Mouse (Mus musculus) mouse trophoblast stem cell (cell line): ENCODE results near the gene Runx1.

Source experiments
- in situ Hi-C, 2 experiments: fragments of 300-500 bp; cut with MseI, MboI; formaldehyde crosslinking; loops; 2 replicates in 1 of 2; 3 replicates in 1 of 2; pipeline ENCODE4 v1.15.1; 2025

Gene Runx1

DNA sequence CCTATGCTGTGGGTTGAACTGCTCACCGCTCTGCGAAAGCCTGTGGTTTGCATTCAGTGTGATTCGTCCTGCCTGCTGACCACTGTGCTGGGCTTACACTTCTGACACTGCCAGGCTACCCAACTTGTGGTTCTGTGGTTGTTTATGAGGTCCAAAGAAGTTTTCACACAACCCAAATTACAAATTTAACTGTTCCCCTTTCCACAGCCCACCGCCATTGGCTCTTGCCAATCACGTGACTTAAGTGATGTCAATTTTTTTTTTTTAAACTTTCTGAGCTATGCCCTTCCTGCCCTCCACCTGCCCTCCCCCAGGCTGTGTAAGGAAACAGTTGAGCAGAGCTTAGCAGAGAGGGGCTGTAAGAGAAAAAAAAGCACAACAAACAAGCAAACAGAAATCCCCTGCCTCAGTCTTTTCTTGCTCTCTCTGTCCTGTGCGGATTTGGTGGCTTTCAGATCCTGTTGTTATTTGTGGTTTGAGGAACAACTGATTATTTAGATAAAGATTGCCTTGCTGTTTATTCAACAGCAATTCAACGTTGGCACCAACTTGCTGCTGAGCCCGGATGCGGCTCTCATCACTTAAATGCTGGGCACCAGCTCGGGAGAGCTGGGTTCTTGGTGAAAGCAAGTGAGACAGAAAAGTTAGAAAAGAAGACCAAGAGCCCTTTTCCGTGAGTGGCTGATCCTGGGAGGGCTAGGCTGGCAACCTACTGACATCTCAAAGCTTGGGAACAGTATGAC, at the start of gene Runx1:
TSS of gene Runx1 (minus strand) at position 242 of the 743 bp plus-strand sequence.
- in situ Hi-C loops = no loop called here

DNA sequence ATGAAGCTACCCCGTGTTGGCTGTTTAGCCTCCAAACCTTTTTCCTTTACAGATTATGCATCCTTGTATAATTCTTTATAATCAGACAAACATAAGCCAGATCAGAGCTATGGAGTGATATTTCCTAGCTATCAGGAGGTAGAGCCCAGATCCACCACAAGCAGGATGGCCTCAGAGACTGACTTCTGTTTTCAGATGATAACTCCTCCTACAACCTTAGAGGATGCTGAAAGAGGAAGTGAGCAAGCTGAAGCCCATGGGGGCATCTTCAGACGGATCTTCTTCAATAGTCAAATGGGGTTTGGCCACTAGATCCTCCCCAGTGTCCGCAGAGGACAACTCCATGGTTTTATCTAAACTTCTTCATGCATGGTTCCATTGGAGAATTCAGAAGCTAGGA, 48.1 kb upstream of the Runx1 start:
- in situ Hi-C loops = no loop called here

DNA sequence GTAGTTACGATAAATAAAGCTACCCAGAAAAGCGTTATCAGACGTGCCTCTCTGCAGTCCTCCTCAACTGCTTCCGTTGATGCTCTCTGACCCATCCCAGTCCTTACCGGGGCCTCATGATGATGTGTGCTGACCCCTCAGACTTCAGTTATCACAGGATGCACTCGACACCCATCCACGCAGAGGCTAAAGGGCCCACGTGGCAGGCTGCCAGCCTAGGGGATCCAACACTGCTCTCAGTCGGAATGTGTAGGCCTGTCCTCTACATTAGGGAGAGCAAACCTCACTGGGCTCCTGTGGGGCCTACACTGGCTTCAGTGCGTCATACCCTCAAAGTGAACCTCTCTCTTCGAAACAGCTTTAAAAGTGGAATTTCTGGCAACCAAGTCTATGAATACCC, 45.8 kb upstream of the Runx1 start:
- in situ Hi-C loops = no loop called here

DNA sequence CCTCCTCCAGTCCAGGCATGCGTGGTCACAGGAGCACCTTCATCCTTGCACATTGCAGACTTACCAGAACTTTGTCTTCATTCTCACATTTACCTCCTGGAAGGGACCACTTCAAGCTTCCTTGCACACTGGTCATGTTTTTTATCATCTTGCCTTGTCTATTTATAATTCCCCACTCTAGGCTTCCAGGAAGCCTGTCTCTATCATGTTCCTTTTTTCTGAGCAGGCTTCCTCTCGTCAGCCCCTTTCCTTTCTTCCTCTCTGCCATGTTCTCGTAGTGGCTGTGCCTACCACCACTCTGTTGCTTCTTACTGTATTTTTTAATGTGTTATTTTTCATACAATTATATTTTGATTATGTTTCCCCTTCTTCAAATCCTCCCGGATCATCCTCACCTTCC, 42.6 kb upstream of the Runx1 start:
- in situ Hi-C loops = no loop called here

DNA sequence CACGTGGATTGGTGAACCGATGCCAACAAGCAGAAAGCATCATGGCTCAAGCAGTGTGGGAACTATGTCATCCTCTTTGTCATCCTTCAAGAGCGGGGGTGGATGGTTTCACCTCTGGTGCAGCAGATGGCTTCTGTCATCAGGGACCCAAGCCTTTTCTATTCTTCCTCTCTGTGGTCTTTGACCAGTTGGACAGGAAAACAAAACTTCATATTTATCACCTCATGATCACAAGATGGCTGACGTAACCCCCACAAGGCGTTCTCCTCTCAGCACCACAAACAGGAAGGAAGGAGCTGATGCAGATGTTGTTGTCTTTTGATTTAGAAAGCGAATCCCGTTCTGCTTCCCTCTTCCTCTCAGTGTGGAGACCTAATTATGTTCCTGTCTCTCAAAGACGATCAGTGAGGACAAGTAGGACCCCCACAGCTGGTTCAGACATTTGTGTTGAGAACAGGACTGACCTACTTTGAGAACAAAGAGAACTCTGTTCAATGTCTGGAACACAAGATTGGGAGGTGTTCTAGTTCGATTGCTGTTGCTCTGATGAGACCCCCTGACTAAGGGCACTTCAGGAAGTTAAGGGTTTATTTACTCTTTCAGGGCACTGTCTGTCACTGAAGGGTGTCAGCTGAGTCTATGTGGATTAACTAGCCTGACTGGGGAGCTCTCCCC, 41.4 kb upstream of the Runx1 start:
- in situ Hi-C loops = no loop called here

DNA sequence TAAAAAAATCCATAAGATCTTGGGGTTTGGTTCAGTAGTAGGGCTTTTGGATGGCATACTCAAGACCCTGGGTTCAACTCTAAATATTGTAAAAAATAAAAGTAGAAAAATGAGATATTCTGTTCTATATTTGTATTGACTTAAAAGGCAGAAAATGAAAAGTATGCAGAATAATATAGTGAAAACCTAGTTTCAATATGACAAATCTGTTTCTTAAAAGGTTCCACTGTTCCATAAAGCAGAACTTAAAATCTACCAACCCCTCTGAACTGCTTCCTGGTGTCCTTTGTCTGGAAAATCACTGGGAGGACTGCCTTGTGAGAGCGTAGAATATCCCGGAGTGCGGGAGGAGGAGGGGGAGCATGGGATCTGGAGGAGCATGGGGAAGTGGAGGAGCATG, 39.4 kb upstream of the Runx1 start:
- in situ Hi-C loops = no loop called here

DNA sequence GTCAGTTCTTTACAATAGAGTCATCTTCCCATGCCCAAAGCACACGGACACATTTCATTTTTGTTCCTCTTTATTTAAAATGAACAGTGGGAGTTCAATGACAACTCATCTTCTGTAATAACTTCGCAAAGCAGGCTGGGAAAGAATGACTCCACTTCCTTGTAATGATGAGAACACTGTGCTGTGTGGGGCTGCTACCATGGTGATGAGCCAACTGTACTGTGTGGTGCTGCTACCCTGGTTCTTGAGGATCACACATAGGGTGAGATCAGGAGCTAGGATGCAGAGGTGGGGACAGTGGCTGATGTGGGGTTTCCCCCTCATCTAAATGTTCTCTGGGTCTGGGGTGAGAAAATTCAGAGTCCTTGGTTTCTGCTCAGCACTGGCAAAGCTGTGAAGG, 38.2 kb upstream of the Runx1 start:
- in situ Hi-C loops = no loop called here

DNA sequence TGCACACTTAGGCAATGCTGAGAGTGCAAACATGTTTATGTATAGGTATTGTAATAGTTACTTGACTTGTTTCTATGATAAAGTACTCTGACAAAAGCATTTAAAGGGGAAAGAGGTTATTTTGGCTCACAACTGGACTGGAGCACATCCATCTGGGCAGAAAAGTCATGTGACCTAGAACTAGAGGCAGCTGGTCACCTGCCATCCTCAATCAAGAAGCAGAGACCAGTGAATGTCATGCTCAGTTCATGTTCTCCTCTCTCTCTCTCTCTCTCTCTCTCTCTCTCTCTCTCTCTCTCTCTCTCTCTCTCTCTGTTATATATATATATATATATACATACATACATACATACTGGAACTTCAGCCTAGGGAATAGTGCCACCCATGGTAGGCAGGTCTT, 37.2 kb upstream of the Runx1 start:
- in situ Hi-C loops = no loop called here

DNA sequence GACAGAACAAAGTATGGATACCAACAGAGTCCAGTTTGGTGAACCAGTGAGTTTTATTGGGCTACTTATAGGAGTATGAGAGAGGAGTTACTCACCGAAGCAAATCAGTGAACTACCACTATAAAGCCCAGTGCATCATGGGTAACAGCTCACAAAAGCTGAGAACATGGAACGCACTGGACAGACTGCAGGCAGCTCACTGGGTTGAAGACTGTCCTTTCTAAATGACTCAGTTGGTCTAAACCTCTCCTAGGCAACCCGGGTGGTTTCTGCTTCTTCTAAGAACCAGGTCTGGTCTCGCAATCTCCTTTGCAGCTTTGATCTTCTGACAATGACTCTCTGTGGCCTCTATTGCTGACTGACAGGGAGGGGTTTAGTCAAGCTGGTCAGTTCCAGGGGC, 36.5 kb upstream of the Runx1 start:
- in situ Hi-C loops = no loop called here

DNA sequence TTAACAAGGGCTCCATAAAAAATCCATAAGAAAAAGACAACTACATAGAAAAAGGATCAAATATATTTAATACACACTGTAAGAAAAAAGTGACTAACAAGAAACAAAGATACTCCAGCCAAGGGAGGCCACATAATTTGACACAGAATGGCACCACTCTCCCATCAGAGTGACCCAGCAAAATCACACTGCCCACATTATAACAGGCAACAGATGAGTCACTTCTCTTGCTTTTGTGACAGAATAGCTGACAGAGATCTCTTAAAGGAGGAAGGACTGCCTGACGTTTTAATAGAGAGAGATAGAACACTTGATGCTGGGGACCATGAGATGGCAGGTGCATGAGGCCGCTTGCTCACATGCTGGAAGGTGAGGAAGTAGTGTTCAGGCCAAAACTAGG, 35.6 kb upstream of the Runx1 start:
- in situ Hi-C loops = no loop called here

DNA sequence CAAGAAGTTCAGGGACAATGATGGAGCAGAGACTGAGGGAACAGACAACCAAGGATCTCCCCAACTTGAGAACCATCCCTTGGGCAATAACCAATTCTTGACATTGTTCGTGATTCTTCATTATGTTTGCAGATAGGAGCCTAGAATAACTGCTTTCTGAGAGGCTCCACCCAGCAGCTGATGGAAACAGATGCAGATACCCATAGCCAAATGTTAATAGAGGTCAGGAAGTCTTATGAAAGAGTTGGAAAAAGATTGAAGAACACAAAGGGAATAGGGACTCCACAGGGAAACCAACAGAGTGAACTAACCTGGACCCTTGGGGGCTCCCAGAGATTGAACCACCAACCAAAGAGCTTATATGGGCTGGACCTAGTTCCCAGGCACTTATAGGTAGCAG, 34.7 kb upstream of the Runx1 start:
- in situ Hi-C loops = no loop called here

DNA sequence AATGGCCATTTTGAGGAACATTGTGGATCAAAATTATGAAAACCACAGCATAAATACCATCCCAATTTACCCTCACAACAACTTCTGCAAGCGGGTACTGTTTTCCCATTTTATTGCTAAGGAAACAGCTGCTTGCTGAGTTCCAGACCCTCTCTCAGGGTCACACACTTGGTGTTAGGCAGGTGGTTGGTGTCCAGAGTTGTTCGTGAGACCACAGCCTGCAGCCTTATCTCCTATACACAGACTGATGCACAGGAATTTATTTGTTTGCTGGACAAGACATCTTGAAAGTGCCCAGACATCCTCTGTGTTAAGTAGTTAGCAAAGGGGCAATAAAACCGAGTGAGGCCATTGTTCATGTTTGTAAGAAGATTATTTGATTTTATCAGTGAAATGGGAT, 30.8 kb upstream of the Runx1 start:
- in situ Hi-C loops = no loop called here

DNA sequence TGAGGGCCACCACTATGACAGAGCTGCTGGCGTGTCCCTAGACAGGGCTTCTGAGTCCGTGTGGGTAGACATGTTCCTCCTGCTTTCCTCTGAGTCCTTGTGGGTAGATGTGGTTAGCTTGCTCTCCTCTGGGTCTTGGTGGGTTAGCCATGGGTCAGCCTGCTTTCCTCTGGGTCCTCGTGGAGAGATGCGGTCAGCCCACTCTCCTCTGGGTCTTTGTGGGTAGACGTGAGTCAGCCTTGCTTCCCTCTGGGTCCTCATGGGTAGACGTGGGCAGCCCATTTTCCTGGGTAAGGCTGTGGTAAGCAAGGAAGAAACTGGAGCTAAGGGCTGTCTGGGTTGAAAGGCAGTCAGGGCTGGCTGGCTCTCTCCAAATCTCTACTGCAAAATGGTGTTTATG, 26.3 kb upstream of the Runx1 start:
- in situ Hi-C loops = no loop called here

DNA sequence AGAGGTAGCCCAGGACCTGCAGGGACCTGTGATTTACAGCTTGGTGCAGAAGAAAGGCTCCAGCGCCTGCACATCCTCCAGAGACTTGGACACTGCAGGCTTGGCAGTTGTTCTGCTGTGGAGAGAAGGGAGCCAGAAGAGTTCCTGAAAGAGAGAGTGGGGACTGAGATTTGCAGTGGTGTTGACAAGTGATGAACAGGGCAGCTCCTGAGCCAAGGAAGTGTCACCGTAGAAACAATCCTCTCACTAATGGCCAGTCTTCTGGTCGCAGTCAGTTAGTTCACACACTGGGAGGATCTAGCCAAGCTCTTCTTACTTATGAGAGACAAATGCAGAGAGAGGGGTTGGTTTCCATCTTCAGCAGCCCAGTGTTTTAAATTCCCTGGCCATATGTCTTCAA, 24.5 kb upstream of the Runx1 start:
- in situ Hi-C loops = no loop called here

DNA sequence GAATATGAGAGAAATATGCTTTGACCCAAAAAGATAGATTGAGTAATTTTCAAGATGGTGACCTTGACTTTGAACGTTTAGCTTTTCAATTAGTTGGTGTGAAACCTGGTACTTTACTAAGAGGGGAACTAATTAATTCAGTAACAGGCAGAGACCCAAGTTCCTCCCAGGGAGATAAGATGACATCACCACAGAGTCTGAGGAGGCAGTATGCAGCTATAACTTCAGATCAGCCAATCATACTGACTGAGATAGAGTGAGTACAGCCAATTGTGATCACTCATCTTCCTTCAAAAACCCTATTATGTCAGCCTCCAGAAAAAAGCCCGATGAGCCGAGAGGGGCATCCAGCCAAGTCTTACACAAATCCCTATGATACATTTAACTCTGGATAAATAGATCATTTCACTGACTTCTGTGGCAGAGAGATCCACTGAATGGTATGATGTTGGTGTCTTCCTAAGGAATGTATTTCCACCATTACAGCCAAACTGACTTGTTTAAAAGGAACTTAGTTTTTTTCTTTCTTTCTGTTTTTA, 21.9 kb upstream of the Runx1 start:
- in situ Hi-C loops = no loop called here

DNA sequence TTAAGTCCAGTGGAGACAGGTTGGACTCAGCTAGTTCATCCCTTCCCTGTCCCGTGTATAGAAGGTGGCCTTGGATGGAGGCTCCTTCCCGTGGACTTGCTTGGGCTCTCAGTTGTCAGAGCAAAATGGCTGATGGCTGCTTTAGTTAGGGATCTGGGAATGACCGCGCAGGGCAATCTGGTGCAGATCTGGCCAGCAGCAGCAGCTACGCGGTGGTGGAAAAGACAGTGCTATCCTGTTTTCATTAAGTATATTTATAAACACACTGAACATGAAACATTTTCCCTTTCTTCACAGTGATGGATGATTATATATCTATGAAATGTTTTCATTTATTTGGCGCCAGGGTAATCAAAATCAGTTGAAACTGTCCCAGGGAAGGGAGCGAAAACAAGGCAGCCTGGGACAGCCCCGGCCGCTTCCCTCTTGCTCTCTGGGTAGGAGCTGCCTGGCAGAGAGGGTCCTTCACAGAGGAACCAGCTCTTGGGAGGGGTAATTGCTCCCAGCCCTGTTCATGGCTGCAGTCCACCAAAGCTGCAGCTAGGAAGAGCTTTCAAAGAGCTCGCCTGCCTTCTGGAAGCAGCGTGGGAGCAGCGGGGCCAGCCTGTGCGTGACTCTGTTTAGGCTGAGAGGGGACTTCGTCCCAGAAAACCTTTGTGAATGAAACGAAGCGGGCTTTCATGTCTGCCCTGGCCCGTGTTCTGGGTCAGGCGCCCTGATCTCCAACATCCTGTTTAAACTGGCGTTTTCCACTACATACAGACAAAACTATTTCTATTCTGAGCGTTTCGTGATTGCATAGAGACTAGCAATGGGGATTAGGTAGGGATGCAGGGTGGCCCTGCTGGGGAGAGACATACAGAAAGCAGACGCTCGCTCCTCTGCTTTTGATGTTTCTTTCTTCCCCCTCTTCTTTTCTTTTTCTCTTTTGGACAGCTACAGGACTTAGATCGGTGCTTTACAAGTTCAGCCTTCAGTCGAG, 19.6 kb upstream of the Runx1 start:
- in situ Hi-C loops = no loop called here

DNA sequence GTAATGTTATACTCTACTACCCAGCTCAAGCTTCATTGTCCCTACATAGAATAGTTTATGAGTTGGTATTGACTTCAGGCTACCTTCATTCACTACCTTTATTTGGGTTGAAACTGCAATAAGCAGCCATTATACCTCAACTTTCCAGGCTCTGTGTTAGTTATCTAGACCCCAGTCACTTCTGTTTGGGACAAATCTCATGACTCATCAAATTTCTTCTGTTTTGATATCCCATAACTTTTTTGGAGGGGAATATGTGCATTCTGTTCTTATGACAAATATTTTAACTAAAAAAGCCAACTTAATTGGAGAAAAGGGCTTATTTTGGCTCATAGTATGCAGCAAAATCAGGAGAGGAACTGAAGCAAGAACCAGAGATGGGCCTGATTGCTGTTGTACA, 12.8 kb upstream of the Runx1 start:
- in situ Hi-C loops = no loop called here

DNA sequence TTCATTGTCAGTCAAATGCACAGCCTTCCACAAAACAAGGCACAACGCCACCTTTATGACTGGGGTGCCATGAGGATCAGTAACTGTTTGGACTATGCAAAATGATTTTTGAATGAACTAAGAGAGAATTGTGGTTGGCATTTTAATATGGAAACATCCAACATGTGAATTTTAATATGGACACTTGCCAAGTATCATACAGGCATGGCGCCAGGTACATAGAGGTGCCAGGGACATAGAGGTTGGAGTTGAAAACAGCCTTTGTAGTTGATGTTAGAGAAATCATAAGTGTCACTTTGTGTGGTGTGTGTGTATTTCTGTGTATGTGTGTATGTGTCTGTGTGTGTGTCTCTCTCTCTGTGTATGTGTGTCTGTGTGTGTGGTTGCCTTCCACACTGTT, 5.4 kb upstream of the Runx1 start:
- in situ Hi-C loops = no loop called here

DNA sequence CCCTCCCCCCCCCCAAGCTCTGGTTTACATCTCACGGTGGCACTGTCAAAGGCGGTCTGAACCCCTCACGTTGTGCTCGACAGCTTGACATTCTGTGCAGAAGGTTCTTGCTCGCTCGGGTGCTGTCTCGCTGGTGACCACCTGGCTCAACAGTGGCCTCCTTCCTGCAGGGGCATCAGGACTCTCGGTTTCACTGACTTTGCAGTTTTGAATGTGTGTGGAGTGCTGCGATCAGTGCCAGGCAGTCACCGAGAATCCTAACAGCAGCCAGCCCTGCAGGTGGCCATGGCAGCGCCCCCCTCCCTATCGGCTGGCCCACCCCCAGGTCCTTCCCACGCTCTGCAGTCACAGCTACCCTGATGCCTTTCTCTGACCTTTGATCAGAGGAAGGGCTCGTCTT, 4.5 kb upstream of the Runx1 start:
- in situ Hi-C loops = no loop called here

DNA sequence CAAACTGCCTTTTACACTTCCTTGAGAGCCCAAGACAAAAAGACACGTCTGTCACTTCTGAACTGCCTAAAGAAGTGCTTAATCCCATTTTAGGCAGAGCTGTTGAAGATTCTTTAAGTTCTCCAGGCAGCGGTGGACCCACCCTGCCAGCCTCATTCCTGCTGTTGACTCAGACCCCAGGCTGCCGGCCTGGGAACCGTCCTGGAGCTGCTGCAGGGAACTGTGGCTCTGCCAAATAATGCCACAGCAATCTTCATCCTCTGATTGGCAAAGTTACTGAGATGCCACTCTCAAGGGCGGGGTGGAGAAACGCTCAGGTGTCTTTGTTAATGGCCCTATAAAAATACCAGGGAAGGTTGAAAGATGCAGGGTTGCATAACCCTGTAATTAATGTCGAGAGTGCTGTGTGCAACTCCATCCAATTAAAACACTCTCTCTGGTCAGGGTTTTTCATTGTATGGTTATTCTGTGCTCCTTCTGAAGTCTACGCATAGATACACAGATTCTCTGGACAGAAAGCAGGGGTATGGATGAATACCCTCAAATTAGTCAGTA, 2.4 kb upstream of the Runx1 start:
- in situ Hi-C loops = no loop called here

DNA sequence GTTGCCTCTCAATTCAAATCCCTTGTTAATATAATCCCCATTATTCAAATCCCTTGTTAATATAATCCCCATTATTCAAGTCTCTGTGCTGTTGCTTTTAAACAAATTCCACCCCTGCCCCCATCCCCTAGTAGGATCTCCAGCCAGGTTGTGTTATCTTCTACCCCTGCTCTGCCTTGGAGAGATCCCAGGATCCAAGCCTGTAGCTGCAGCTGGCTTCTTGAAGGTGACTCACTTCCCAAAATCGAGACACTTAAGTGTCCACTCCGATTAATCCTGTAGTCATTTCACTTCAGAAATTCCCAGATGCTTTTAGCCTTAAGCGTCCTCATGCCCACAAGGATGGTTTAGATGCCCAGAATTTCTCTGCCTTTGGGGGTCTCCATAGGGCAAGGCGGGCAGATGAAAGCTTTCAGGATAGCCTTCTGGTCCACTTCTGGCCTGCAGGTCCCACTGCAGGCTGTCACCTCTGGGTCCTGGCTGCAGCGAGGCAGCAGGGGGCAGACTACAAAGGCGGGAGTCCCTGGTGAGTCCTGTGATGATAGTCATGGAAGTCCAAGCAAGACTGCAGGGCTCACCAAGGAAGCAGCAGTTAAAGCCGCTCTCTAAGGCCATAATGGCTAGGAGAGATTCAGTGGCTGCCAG, 1.8 kb upstream of the Runx1 start:
- in situ Hi-C loops = no loop called here
